Mouse (Mus musculus) ES-E14 (cell line): ENCODE results near the gene Gm19935. TPM values are rescaled to one million over a fixed set of nuclear protein-coding genes. Genes with fewer than 3 reads are reported as not detected.

Source experiments
- DNase-seq: peaks from one replicate; pipeline ENCODE4 v3.0.0-alpha.2; 2013; ENCODE audit warnings: low read depth, low spot score
- H3K27ac ChIP-seq: 2 replicates; pipeline ENCODE4 v1.5.1; 2012; ENCODE audit warnings: low read depth, mild to moderate bottlenecking, low read length, moderate library complexity, mixed read lengths; ENCODE audit not compliant: poor library complexity, insufficient read depth, severe bottlenecking
- H3K36me3 ChIP-seq: 2 replicates; pipeline ENCODE4 v1.6.1; 2012; ENCODE audit warnings: mild to moderate bottlenecking, low read length, moderate library complexity, mixed read lengths; ENCODE audit not compliant: control insufficient read depth, poor library complexity, insufficient read depth, severe bottlenecking
- H3K4me1 ChIP-seq, 2 experiments: fragments of 150-350 bp in 1 of 2; sonication (generic) in 1 of 2; 2 replicates each; pipeline ENCODE4 v1.6.1; 2012; ENCODE audit warnings: low read length in 2 of 2, mild to moderate bottlenecking in 1 of 2, mixed read lengths in 1 of 2; ENCODE audit not compliant: control insufficient read depth in 2 of 2, insufficient read depth in 2 of 2, poor library complexity in 1 of 2
- H3K4me3 ChIP-seq, 2 experiments: fragments of 150-350 bp in 1 of 2; sonication (generic) in 1 of 2; 2 replicates each; pipeline ENCODE4 v1.5.1; 2012; ENCODE audit warnings: low read length in 2 of 2, low read depth in 1 of 2, mild to moderate bottlenecking in 1 of 2, mixed read lengths in 1 of 2; ENCODE audit not compliant: insufficient read depth in 1 of 2, poor library complexity in 1 of 2, severe bottlenecking in 1 of 2
- H3K9ac ChIP-seq: 2 replicates; pipeline ENCODE4 v1.6.1; 2012; ENCODE audit warnings: low read depth, mild to moderate bottlenecking, low read length, mixed read lengths; ENCODE audit not compliant: poor library complexity, insufficient read depth, severe bottlenecking
- H3K9me3 ChIP-seq: fragments of 150-350 bp; sonication (generic); 2 replicates; pipeline ENCODE4 v1.6.1; 2012; ENCODE audit warnings: low read depth, mild to moderate bottlenecking, low read length; ENCODE audit not compliant: control insufficient read depth, insufficient read depth
- CHD2 ChIP-seq: IDR thresholded peaks from 2 replicates; pipeline ENCODE4 v1.6.1; 2014; ENCODE audit warnings: mild to moderate bottlenecking, low read depth, low read length, inconsistent platforms
- HCFC1 ChIP-seq: IDR thresholded peaks from 2 replicates; pipeline ENCODE4 v1.6.1; 2012; ENCODE audit warnings: low read length, inconsistent platforms, borderline replicate concordance; ENCODE audit not compliant: insufficient read depth
- MAFK ChIP-seq: IDR thresholded peaks from 2 replicates; pipeline ENCODE4 v1.6.1; 2014; ENCODE audit warnings: mild to moderate bottlenecking, low read depth, low read length, inconsistent platforms; ENCODE audit not compliant: insufficient read depth
- ZC3H11A ChIP-seq: IDR thresholded peaks from 2 replicates; pipeline ENCODE4 v1.6.1; 2012; ENCODE audit warnings: low read depth, mild to moderate bottlenecking, inconsistent platforms, low read length, borderline replicate concordance
- ZNF384 ChIP-seq: IDR thresholded peaks from 2 replicates; pipeline ENCODE4 v1.6.1; 2012; ENCODE audit warnings: low read depth, low read length, inconsistent platforms
- in situ Hi-C, 2 experiments: fragments of 600-800 bp; cut with MboI; formaldehyde crosslinking; loops; one replicate each; pipeline ENCODE4 v1.15.1; 2025; ENCODE audit warnings: low sequenced_read_pairs in 2 of 2, inconsistent platforms in 1 of 2; ENCODE audit not compliant: unreplicated experiment in 2 of 2
- total RNA-seq: library from RNA; depleted of rRNA; stranded (reverse); fragments of 300-350 nt; gene quantifications from 2 replicates; pipeline ENCODE4 v1.2.3, GENCODE M21; 2012

Gm19935 gene
- total RNA-seq, 1 experiment, result 0.49 TPM

DNA sequence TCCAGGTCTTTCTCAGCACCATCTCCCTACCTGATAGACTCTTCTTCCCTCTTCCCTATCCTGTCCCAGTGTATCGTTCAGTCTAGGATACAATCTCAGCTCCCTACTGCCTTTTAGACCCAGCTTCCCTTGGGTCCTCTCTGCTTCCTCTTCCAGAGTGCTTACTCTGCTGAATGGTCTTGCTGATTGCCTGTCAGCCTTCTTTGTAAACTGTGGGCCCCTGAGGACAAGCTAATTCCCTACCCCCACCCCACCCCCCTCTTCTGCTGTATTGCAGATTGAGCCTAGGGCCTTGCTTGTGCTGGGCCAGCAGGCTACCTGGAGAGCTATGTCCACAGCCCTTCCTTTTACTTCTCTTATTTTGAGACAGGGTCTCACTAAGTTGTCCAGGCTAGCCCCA, 39.8 kb upstream of the Gm19935 start:
- in situ Hi-C loops, result no loop called here
- H3K9ac ChIP-seq, result no peak overlapping the region
- H3K4me1 ChIP-seq, result peaks cover 13 to 43% of the 10 kb centered on the region in 2 experiments
- peak overlapping the region; percentile 56; the same call in 1 of the 2 replicates for H3K27ac ChIP-seq
- H3K9me3 ChIP-seq, result no peaks in the 10 kb centered on the region
- H3K36me3 ChIP-seq, result no peaks in the 10 kb centered on the region; the same call in 1 of the 2 replicates
- no peak for TF ChIP-seq MAFK
- no peak for TF ChIP-seq HCFC1
- no peak for TF ChIP-seq ZC3H11A
- TF ChIP-seq CHD2, result no peak
- TF ChIP-seq ZNF384, result no peak
- DNase-seq, result no peak
- no peak overlapping the region for H3K4me3 ChIP-seq

GRCm38 (mm10) chr8:90856171-90856570, 39.0 kb upstream of the Gm19935 start:
- in situ Hi-C loops, result no loop called here
- peaks cover 12 to 39% of the 10 kb centered on the region in 2 experiments for H3K4me1 ChIP-seq
- H3K9ac ChIP-seq, result no peak overlapping the region
- no peak overlapping the region for H3K4me3 ChIP-seq
- no peaks in the 10 kb centered on the region for H3K9me3 ChIP-seq
- H3K36me3 ChIP-seq, result no peaks in the 10 kb centered on the region; the same call in 1 of the 2 replicates
- DNase-seq, result no peak
- no peak overlapping the region; the same call in 1 of the 2 replicates for H3K27ac ChIP-seq
- TF ChIP-seq MAFK (no peak), ZNF384 (no peak), CHD2 (no peak), ZC3H11A (no peak), HCFC1 (no peak)

GRCm38 (mm10) chr8:90854671-90855161, 37.5 kb upstream of the Gm19935 start:
- H3K4me3 ChIP-seq, result peak overlapping the region; percentile 2 to 36; a peak in 3 of 4 replicates
- H3K27ac ChIP-seq, result peak overlapping the region; percentile 90
- peaks cover 10 to 43% of the 10 kb centered on the region in 2 experiments for H3K4me1 ChIP-seq
- H3K36me3 ChIP-seq, result no peaks in the 10 kb centered on the region; the same call in 1 of the 2 replicates
- in situ Hi-C loops, result no loop called here
- no peak for TF ChIP-seq HCFC1
- DNase-seq, result no peak
- H3K9me3 ChIP-seq, result no peaks in the 10 kb centered on the region
- peak overlapping the region; percentile 37; the same call in 1 of the 2 replicates for H3K9ac ChIP-seq

DNA sequence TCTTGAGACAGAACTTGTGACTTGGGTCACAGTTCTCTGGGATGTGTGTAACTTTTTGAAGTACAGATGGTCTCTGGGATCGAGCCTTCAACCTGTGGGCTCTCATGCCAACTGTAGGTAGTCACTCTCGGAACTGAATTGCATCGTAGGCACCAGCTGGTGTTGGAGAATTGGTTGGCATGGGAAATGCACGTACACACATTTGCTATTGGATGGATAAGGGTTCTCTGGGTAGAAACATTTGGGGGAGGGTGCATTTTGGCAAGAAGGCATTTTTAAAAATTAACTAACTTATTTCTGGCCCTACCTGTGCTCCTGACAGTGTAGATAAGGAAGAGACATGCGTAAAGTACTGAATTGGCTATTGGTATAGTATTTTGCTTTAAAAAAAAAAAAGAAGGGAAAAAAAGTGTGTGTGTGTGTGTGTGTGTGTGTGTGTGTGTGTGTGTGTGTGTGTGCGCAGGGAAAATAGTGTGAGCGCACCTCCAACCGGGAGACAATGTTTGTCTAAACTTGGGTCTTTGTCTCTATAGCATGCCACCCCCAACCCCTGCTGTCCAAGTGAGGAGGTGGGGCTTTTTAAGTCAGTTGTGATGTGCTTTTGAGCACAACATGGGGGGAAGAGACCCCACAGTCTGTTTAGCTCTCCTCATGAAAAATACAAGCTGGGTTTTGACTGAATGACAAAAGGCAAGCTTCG, 36.9 kb upstream of the Gm19935 start:
- Histone ChIP-seq H3K4me3 (no peak overlapping the region; a peak in 1 of 4 replicates), H3K9ac (no peak overlapping the region), H3K9me3 (no peaks in the 10 kb centered on the region), H3K27ac (peak overlapping the region; percentile 90), H3K4me1 (peaks cover 8 to 43% of the 10 kb centered on the region in 2 experiments), H3K36me3 (peaks cover 2% of the 10 kb centered on the region; the same call in 1 of the 2 replicates)
- TF ChIP-seq ZNF384 (no peak; the same call in 1 of the 2 replicates), MAFK (no peak), HCFC1 (no peak), CHD2 (no peak), ZC3H11A (no peak)
- no peak for DNase-seq
- in situ Hi-C loops, result no loop called here
